Mouse (Mus musculus) layer of hippocampus, adult 2 months (tissue): ENCODE measurements around the gene Tsga13. TPM values are rescaled to one million over a fixed set of nuclear protein-coding genes. Genes with fewer than 3 reads are reported as not detected.

Source experiments
- DNase-seq, 2 experiments: peaks; one replicate each; pipeline ENCODE4 v3.0.0; 2022; ENCODE audit warnings: low spot score in 2 of 2
- H3K27ac ChIP-seq: fragments of 200-600 bp; 2 replicates; pipeline ENCODE4 v1.8.1; 2022
- H3K4me3 ChIP-seq: fragments of 200-600 bp; 2 replicates; pipeline ENCODE4 v1.8.1; 2022; ENCODE audit warnings: mild to moderate bottlenecking
- CTCF ChIP-seq: fragments of 200-600 bp; conservative IDR thresholded peaks from 2 replicates; pipeline ENCODE4 v1.8.1; 2022; ENCODE audit warnings: antibody characterized with exemption, mild to moderate bottlenecking, moderate library complexity
- long read RNA-seq, 2 experiments: library from polyadenylated mRNA; stranded (forward); transcript quantifications; one replicate each; pipeline ENCODE4 v2.0.0; 2021; ENCODE audit warnings: borderline mapping rate in 2 of 2
- total RNA-seq, 2 experiments: library from RNA; stranded (reverse); gene quantifications; 2 replicates each; pipeline ENCODE4 v1.2.3; 2021

Gene Tsga13
- not detected for total RNA-seq
- long read RNA-seq, experiment 1, result 0 reads
- long read RNA-seq, experiment 2, result 0 reads

DNA sequence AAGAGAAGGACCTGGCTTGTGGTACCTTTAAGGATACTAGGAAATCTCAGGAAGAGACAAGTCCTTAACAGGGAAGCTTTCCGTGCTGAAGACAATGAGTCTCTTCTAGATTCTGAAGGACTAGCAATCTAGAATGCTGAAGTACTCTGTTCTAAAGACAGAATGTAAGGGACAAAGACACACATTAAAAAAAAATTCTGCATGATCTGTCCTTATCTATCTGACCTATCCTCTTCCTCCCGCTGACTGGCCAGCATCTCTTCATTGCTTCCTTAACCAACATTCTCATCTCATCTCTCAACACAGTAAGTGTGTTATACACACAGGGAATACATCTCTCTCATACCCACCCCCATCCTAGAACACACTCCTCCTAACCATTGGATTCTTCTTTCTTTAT is at the start of gene Tsga13:
TSS of gene Tsga13 (minus strand) at position 101 of the 400 bp plus-strand sequence.
- Histone ChIP-seq H3K27ac (no peak within 1 kb of the TSS), H3K4me3 (no peak within 1 kb of the TSS)
- DNase-seq, result no peak
- TF ChIP-seq CTCF, result no peak

DNA sequence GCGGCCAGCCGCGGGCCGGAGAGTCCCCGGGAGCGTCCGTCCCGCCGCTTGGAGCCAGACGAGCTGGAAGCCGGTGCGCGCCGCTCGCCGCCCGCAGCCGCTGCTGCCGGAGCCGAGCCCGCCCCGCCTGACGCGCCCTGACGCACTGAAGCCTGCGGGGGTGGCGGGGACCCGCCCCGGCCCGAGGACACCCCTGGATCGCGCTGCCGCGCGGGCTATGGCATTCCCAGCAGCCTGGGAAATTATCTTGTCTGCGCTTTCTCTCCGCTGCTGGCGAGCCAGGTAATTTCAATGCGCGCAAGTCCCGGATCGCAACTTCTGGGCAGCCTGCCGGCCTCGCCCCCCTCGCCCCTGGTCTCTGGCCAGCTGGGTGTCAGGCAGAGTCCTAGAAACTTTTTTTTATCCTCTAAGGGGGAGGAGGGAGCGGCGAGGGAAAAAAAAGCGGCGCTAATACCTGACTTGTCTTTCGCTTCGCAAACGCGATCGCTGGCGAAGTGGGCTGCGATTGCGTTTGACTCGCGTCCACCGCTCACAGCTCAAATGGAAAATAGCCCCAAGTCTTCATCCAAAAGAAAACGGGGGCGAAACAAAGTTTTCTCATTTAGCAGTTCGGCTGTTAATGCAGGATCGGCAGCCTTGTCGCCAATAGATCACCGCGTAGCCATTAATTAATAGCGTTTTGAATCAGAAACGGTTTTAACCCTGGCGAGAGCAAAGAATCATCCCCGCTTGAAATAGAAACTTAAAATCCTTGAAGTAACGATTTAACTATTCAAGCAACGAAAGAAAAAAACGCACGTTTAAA is 43.6 kb upstream of the Tsga13 start, which contains the start of gene Klf14:
TSS of gene Klf14 (minus strand) at position 343 of the 805 bp plus-strand sequence.
- Histone ChIP-seq H3K4me3 (peak within 1 kb of the TSS; percentile 36), H3K27ac (no peak within 1 kb of the TSS)
- no peak for TF ChIP-seq CTCF
- DNase-seq, result no peak

DNA sequence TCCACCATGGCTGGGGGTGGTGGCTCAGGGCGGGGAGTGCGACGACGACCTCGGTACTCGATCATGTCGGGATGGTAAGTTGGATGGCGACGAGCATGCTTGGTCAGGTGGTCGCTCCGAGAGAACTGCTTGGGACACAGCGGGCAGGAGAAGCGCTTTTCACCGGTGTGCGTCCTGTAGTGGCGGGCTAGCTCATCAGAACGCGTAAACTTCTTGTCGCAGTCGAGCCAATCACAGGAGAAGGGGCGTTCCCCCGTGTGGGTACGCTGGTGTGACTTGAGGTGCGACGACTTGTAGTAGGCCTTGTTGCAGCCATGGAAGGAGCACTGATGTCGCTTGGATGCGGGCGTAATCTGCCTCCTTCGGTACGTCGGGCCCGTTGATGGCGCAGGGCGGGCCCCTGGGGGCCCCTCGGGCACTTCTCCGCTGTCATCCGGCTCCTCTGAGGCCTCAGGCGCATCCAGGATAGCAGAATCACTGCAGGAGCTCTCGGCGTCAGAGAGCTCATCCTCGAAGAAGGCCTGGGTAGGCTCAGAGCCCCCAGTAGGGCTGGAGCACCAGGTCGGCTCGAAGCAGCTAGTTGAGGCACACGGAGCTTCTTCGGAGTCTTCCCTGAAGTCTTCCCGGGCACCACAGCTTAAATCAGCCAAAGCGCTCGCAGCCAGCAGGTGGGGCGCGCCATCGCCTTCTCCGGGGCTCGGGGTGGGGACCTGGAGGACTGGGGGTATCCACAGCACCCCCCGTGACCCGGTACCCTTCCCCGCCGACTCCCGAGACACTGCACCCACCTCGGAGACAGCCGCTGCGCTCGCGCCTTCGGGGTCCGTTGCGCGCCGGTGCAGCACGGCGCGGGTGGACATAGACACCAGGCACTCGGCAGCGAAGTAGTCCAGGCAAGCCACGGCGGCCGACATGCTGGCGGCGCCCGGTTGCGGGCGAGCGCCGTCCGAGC is 42.7 kb upstream of the Tsga13 start:
- Histone ChIP-seq H3K27ac (no peak overlapping the region), H3K4me3 (no peak overlapping the region)
- DNase-seq, result peak in 1 of 2 experiments; percentile 57
- TF ChIP-seq CTCF, result no peak

DNA sequence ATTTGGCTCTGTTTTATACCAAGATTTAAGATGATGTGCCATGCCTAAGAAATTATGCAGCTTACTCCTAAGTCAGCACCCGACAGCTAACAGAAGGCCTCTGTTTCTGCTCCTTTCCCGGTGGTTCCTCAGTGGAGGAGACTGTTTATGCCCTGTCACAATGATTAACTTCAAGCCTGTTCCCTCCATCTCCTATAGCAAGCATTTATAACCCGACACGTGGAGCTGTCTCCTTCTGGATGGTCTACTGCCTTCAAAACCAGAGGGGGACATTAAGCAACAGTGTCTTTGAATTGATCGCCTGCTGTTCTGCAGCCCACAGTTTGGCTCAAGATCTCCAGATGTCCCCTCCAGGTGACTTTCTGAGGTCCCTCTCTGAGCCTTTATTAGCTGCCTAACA is 23.9 kb upstream of the Tsga13 start:
- H3K4me3 ChIP-seq, result no peak overlapping the region
- no peak for TF ChIP-seq CTCF
- DNase-seq, result no peak
- H3K27ac ChIP-seq, result no peak overlapping the region

DNA sequence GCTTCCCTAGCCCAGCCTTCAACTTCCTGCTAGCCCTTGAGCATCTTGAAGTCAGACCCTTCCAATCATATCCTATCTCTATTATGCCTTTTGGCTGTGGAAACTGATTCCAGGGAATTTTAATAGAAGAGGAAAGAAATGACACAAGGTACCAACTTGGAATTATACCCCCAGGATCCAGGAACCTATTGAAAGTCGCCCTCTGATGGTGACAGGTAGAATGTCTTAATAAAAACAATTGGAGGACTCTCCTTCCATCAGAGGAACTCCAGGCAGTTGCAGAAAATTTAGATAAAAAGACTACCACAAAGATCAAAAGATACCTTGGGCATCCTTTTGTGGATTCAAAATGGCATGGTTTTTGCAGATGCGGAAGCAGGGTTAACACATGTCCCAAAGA is 7.4 kb upstream of the Tsga13 start:
- DNase-seq, result peak in 1 of 2 experiments; percentile 22
- H3K4me3 ChIP-seq, result no peak overlapping the region
- no peak overlapping the region for H3K27ac ChIP-seq
- TF ChIP-seq CTCF, result peak; percentile 72

DNA sequence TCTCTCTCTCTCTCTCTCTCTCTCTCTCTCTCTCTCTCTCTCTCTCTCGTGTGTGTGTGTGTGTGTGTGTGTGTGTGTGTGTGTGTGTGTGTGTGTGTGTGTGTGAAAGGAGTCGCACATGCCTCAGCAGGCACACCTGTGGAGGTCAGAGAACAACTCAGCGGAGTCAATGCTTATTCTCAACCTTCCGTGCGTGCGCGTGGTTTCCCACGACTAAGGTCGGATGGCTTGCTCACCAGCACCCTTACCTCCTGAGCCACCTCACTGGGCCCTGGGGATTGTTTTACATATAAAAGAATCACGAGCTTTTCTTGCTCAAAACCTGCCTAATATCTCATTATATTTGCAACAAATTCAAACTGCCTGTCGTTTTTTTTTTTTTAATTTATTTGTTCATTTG is 6.5 kb upstream of the Tsga13 start:
- no peak for DNase-seq
- no peak for TF ChIP-seq CTCF
- no peak overlapping the region for H3K4me3 ChIP-seq
- H3K27ac ChIP-seq, result no peak overlapping the region

DNA sequence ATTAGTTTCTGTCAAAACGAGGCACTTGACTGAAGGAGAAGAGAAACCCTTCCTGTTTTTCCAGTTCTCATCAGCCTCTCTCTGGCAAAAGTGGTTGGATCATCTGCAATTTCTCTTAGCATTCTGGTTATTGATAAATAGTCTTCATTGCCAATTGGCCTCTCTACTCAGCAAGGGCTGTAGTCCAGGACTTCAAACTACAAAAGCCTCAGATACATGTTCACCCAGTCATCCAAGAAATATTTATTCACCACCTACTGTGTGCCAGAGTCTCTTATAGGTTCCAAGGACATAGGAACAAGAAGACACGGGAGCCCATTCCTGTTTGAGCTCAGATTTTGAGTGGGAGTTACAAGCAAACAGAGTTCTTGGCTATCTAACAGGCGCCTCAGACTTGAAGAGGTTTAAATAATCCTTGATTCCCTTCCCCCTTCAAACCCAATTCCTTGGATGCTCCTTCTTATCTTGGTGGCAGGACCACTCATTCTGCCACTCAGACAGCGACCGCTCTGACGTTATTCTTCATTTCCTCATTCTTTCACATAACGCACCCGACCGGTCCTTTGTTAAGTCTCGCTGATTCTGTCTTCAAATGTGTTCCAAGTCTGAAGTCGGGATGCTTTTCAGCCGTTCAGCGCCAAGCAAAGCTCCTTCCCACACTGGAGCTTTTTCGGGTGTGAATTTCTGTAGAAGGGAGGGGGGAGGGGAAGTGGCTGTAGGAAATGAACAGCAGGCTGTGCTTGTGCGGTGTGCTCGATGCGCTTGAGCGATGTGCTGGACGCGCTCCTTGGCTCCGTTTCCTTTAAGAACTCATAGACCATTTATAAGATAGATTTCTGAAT is 5.7 kb upstream of the Tsga13 start:
- Histone ChIP-seq H3K4me3 (peak overlapping the region; percentile 43), H3K27ac (peak overlapping the region; percentile 55; the same call in 1 of the 2 replicates)
- DNase-seq, result peak in 1 of 2 experiments; percentile 13
- TF ChIP-seq CTCF, result no peak

DNA sequence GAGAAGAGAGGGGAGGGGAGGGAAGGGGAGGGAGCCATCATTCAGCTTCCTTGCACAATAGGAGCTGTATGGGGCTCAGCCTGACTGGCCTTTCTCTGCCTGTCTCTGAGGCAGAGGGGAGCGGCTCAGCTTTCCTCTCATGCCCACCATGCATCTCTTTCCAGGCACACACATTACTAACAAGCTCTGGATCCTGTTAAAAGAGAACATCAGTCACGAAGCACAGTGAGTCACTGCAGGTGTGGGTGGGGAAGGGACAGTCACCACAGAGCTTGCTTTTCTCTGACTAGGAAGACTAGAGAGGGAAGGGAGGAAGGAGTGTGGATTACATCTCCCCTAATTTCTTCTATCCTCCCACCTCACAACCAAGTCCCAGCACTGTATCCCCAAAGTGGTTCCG is 7.4 kb downstream of the Tsga13 start:
- no peak for TF ChIP-seq CTCF
- no peak overlapping the region for H3K4me3 ChIP-seq
- 0 out of 2 replicates have a peak overlapping the region, but pooled peaks have one; percentile 44 for H3K27ac ChIP-seq
- DNase-seq, result peak; percentile 52 to 77

DNA sequence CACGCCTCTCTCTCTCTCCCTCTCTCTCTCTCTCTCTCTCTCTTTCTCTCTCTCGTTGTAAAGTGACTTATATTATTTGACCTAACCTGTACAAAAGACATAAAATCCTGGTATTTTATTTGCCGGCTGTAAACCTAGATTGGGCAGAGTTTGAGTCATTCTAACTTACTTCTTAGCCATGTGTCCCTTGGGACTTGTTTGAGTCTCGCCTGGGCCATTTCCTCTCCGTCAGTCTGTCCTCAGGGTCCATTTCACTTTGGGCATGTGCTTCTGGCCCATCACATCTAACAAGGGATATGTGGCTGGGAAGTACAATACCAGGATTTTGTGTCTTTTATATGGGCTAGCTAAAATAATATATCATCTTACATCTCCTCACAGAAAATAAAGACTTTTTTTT is 10.5 kb downstream of the Tsga13 start:
- DNase-seq, result no peak
- Histone ChIP-seq H3K27ac (no peak overlapping the region), H3K4me3 (no peak overlapping the region)
- no peak for TF ChIP-seq CTCF

DNA sequence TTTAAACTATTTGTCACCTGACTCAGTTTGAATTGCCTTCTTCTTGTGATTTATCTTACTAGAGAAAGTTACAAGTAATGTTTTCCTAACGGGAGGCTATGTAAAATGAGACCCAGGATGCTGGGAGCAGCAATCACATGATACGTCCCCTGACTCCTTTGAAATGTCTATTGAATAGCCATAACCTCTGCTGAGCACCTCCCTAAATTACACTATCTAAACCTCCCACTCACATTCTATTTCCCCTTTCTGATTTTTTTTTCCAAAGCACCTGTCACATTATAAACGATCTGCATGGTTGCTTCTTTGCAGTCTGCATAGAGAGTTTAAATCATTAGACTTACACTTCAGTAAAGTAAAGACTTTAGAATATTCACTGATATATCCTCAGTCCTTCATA is 11.3 kb downstream of the Tsga13 start:
- Histone ChIP-seq H3K4me3 (no peak overlapping the region), H3K27ac (no peak overlapping the region)
- no peak for DNase-seq
- TF ChIP-seq CTCF, result no peak

DNA sequence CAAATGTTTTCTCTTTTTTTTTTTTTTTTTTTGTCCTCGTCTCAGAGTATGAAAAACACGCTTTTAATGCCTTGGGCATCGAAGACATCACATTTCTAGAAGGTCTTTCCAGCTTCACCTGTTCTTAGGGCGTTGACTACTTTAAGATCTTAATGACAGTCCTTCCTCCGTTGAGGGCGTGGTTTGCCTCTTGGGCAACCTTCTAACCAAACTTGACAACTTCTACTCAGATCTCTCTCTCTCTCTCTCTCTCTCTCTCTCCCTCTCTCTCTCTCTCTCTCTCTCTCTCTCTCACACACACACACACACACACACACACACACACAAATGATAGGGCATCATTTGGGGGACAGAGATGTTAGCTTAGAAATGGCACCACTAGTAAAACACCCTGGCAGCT is 17.9 kb downstream of the Tsga13 start:
- Histone ChIP-seq H3K27ac (no peak overlapping the region), H3K4me3 (no peak overlapping the region)
- DNase-seq, result no peak
- TF ChIP-seq CTCF, result no peak

DNA sequence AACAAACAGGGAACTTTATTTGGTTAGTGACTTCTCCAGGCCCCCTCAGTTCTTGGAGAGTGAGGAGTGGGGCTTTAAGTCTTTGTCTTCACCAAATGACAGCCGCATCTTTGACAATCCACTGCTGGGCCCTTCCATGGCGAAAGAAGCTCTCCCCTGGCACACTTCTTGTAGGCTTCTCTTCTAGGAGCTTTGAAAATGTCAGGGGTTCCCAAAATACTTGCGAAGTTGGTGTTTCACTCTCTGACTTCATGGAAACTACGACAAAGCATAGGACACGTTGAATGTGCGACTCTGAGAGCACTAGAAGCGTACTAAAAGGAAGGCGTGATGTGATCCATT is 18.4 kb downstream of the Tsga13 start:
- peak overlapping the region; percentile 67; the same call in 1 of the 2 replicates for H3K27ac ChIP-seq

More for the DNA sequence above, 18.4 kb downstream of the Tsga13 start:
- peak overlapping the region; percentile 96 for H3K4me3 ChIP-seq
- no peak for DNase-seq
- no peak for TF ChIP-seq CTCF
